Mouse (Mus musculus): ENCODE measurements around the gene Elmo1. TPM values are rescaled to one million over a fixed set of nuclear protein-coding genes. Genes with fewer than 3 reads are reported as not detected.

Gene Elmo1
- total RNA-seq, 2 experiments from 2014 or later, result 28.1 to 30.9 TPM

DNA sequence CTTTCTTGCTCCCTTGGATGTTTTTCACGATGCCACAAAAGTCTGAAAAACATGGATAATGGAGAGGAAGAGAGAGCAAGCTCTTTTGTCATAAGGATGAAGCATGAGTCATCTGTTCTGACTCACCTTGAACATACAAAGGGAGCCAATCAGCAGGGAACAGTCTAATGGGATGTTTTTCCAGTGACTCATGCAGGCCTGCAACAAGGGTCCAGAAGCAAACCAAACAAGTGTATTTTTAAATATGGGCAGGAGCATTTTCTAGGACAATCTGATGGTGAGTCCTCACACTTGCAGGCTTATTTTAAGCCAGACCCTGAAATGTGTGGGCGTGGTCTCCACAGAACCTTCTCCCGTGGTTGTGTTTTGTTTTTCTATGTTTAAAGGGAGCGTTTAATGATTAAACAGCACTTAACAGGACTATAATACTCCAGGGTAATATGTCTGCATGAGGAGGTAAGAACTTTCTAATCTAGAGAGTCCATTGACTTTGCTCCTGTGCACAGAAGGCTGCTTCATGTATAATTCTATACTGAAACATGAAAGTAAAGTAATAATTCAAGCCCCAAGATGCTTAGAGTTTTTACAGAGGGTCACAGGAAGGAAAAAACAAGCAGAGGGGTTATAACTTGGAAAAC, 342.9 kb downstream of the Elmo1 start:
- DNase-seq (ENCODE audit: extremely low spot score in 1 of 2, low spot score in 1 of 2), result no peak

DNA sequence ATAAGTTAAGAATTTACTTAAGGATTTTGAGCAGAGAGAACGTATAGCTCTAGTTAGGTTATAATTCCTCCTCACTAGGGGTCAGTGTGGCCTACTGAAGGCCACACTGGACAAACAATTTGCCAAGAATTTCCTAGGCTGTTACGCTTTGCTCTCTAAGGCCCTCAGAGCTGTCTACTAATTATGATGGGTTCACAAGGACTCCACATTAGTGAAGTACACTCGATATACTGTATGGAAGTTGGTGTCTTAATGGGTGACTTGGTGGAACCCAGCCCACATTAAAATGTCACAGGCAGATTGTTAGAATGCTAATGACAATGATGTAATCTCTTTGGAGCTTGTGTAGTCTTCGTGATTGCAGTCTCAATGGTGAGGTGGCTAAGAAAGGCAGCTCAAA, 343.7 kb downstream of the Elmo1 start:
- no peak for DNase-seq (ENCODE audit: extremely low spot score in 1 of 2, low spot score in 1 of 2)

- no peak for DNase-seq (ENCODE audit: extremely low spot score in 1 of 2, low spot score in 1 of 2)
Observed at GRCm38 (mm10) chr13:20439488-20439887, 349.1 kb downstream of the Elmo1 start.

- no peak for DNase-seq (ENCODE audit: extremely low spot score in 1 of 2, low spot score in 1 of 2)
Observed at GRCm38 (mm10) chr13:20450831-20451353, 360.5 kb downstream of the Elmo1 start.

DNA sequence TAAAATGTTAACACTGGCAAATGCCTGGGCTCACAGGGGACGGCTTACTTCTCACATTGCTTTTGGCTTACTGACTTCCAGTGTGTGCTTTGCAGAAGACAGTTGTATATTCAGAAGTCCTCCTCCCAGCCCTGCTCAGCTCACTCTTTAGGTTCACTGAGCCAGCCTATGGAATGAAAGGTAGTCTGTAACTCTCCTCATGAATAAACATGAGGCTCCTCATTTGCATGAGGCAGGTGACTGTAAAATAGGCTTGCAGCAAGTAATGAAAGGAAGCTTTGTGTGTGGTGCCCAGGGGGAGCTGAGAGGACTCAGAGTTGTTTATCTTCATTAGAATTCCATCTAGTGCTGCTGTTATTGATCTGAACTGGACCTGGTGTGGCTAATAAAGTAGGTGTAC, 364.0 kb downstream of the Elmo1 start:
- no peak for DNase-seq (ENCODE audit: extremely low spot score in 1 of 2, low spot score in 1 of 2)

- DNase-seq (ENCODE audit: extremely low spot score in 1 of 2, low spot score in 1 of 2), result no peak
Observed at GRCm38 (mm10) chr13:20460096-20460495, 369.7 kb downstream of the Elmo1 start.

DNA sequence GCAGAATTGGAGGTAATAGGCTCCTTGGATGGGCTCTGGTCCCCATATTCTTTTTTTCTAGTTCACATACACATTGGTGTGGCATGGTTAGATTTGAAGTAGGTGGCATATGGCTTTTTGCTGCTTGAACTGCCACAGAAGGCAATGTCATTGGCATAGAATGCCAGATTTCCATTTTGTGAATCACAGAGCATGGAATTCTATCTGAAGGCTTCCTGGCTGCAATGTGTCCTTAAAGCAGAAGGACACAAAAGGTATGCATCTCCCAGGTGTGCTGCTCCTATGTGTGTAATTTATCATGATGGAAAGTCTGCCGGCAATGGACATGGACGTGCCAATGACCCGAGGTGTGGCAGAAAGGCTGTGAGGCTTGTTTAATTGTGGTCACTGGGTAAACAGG, 371.2 kb downstream of the Elmo1 start:
- no peak for DNase-seq (ENCODE audit: extremely low spot score in 1 of 2, low spot score in 1 of 2)

DNA sequence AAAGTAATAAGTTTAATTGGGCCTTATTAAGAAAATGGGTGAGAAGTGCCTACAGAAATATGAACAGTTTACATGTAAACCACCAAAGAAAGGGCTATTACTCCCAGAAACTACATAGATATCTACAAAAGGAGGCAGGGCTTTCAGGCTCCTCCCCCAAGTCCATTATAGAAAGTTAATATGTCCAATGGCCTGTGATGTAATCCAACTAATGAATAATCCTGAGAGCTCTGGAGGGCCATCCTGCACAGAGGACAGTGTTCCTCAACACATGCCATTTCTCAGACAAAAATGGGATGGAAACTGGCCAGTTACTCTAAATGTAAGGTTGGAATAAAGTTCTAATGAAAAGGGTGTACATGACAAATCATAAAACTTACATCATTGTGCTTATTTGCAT, 373.8 kb downstream of the Elmo1 start:
- DNase-seq (ENCODE audit: extremely low spot score in 1 of 2, low spot score in 1 of 2), result no peak

DNA sequence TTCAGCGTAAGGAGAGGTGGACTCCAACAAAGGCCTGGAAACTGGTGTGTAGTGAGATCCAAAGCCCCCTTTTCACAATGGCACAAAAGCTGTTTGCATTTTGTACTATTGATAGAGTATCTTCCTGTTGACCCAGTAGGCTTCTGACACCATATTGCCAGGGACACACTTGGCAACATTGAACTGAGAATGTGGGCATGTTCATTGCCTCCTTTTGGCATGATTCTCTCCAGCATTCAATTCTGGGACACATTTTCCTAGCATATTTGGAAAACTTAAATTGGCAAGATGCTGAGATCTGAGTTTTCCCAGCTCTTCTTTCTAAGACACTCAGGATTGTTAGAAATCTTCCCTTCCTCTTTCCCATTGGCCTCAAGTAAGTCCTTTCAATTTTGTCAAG, 377.0 kb downstream of the Elmo1 start:
- no peak for DNase-seq (ENCODE audit: extremely low spot score in 1 of 2, low spot score in 1 of 2)

GRCm38 (mm10) chr13:20471732-20472131, 381.3 kb downstream of the Elmo1 start:
- DNase-seq (ENCODE audit: extremely low spot score in 1 of 2, low spot score in 1 of 2), result peak; percentile 75 to 89

DNA sequence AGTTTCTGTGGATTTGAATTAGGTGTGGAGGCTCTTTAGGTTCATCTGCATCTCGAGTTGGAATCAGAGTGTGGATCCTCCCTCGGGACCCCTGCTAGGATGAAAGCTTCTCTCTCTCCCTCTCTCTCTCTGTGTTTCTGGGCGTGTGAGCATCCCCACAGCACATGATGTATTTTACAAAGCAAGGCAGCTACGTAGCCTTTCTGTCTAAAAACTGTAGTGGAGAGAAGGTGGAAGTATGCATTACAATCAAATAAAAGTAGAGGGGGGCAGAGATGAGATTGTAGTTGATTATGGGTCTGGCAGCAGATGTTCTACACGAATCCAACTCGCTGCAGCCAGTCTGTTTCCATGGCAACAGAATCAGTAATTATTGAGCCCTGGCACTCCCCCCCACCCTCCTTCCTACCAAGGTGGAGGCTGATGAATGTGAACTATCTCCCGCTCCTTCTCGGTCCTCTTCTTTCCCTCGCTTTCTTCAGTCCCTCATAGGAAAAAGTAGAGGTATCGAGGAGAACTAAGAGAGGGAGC, 382.0 kb downstream of the Elmo1 start:
- no peak for DNase-seq (ENCODE audit: extremely low spot score in 1 of 2, low spot score in 1 of 2)

- no peak for DNase-seq (ENCODE audit: extremely low spot score in 1 of 2, low spot score in 1 of 2)
Observed at GRCm38 (mm10) chr13:20472891-20473539, 382.6 kb downstream of the Elmo1 start.

GRCm38 (mm10) chr13:20473641-20474078, 383.3 kb downstream of the Elmo1 start:
- DNase-seq (ENCODE audit: extremely low spot score in 1 of 2, low spot score in 1 of 2), result no peak

DNA sequence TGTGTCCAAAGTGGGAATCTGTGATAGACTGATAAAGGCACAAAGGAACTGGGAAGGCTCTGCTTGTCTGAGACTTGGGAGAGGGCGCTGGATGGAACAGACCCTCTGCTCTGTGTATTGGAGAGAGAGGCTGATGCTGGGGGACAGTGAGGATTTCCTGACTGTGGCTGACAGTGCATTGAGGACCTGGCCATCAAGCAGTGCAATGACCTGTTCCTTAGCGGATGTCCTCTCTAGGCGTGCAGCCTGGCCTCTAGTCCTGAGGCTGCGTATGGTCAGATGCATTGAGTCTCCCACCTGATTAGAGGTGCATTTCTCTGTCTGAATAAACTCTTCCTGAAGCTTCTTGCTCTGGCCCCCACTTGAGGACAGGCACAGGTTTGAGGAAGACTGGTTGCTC, 384.2 kb downstream of the Elmo1 start:
- no peak for DNase-seq (ENCODE audit: extremely low spot score in 1 of 2, low spot score in 1 of 2)

DNA sequence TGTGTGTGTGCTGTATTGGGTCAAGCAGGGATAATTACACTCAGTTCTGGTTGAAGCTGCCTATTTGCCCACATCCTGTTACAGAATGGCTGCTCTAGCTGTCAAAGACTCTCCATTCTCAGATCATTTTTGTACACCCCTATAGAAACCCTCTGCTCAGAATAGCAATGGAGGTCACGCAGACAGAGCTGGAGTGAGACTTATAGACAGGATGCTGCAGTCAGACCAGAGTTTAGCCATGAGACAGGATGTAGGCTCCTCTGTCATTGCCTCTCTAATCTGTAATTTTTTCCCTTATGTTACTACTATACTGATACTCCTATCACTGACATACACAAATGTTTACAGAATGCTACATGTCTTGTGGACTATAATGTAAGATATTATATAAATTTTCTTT, 391.4 kb downstream of the Elmo1 start:
- no peak for DNase-seq (ENCODE audit: extremely low spot score in 1 of 2, low spot score in 1 of 2)

- DNase-seq (ENCODE audit: extremely low spot score in 1 of 2, low spot score in 1 of 2), result no peak
Observed at GRCm38 (mm10) chr13:20489110-20489509, 398.7 kb downstream of the Elmo1 start.

DNA sequence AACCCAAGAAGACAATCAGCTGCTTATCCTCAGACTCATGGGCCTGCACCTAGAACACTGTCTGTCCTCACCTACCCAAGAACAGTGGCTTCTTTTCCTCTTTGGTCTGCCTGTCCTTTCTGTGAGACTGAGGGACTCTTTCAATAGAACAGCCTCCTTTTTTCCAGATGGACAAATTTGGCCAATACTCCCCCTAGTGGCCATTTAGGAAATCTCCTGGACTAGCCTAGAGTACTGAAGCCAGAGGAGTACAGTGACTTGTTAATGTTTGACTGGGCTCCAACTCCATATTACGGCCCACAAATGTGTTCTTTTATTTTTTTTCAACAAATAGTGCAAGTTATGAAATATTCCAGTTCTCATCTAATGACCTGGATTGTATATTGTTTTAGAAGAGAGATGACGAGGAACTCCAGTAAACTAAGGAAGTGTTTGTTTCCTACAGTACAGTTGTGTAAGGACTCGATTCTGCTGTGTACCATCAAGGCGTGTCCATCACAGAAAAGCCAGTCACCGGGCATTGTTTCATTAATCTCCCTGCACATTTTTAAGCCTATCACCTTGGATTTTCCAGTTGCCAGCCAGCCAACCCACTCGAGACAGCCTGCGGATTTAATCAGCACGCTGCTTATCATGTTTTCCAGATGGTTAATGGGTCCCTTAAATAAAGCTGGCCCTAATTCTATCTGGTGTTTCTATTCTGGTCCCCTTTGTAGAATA, 399.5 kb downstream of the Elmo1 start:
- DNase-seq (ENCODE audit: extremely low spot score in 1 of 2, low spot score in 1 of 2), result no peak

- no peak for DNase-seq (ENCODE audit: extremely low spot score in 1 of 2, low spot score in 1 of 2)
Observed at GRCm38 (mm10) chr13:20490860-20491594, 400.6 kb downstream of the Elmo1 start.

DNA sequence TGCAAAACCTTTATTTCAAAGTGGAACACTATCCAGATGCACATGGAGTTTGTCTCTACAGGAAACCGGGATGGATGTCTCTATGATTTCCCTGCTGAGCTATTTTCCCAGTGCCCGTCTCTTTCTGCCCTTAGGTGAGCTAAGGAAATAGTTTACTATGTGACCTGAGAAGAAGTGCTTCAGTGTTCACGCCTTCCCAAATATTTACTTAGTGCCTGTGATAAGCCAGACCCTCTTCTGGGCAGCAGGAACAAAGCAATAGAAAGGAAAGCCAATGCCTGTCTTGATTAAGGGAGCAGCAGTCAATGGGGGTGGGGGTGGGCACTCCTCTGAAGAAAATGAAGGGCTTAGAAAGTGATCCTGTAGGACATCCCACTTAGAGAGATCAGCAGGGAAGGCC, 401.3 kb downstream of the Elmo1 start:
- no peak for DNase-seq (ENCODE audit: extremely low spot score in 1 of 2, low spot score in 1 of 2)

- DNase-seq (ENCODE audit: extremely low spot score in 1 of 2, low spot score in 1 of 2), result no peak
Observed at GRCm38 (mm10) chr13:20494047-20494739, 403.8 kb downstream of the Elmo1 start.

All from layer of hippocampus, postnatal 25 days (tissue).